Mouse (Mus musculus) midbrain, embryonic 12.5 days (tissue): ENCODE results near the gene Slc35a3. TPM values are rescaled to one million over a fixed set of nuclear protein-coding genes. Genes with fewer than 3 reads are reported as not detected.
"Not testable (repeated sequence)": the region's sequence is repeated elsewhere in the genome, so short reads cannot be mapped to it uniquely, and the experiment has no call there.

Source experiments
- ATAC-seq: fragments of 200-750 bp; cut with Nextera tagmentation; 2 replicates; pipeline ENCODE4 v1.8.0; 2017; ENCODE audit warnings: low read depth, moderate TSS enrichment, moderate library complexity; ENCODE audit not compliant: low FRiP score
- H3K27ac ChIP-seq: fragments of 300-500 bp; sonication (generic); replicated peaks from 2 replicates; pipeline ENCODE4 v1.5.1; 2016; ENCODE audit warnings: mild to moderate bottlenecking
- H3K27me3 ChIP-seq: fragments of 300-500 bp; sonication (generic); 2 replicates; pipeline ENCODE4 v1.6.1; 2016; ENCODE audit warnings: mild to moderate bottlenecking
- H3K36me3 ChIP-seq: fragments of 300-500 bp; sonication (generic); 2 replicates; pipeline ENCODE4 v1.6.1; 2016
- H3K4me1 ChIP-seq: fragments of 300-500 bp; sonication (generic); 2 replicates; pipeline ENCODE4 v1.6.1; 2016
- H3K4me2 ChIP-seq: fragments of 300-500 bp; sonication (generic); replicated peaks from 2 replicates; pipeline ENCODE4 v1.6.1; 2016; ENCODE audit warnings: mild to moderate bottlenecking, moderate library complexity
- H3K4me3 ChIP-seq: fragments of 300-500 bp; sonication (generic); 2 replicates; pipeline ENCODE4 v1.5.1; 2016; ENCODE audit warnings: mild to moderate bottlenecking
- H3K9ac ChIP-seq: fragments of 300-500 bp; sonication (generic); replicated peaks from 2 replicates; pipeline ENCODE4 v1.6.1; 2016; ENCODE audit warnings: mild to moderate bottlenecking, moderate library complexity
- H3K9me3 ChIP-seq: fragments of 300-500 bp; sonication (generic); 2 replicates; pipeline ENCODE4 v1.6.1; 2016; ENCODE audit warnings: mild to moderate bottlenecking
- WGBS: fragments of 180-500 bp; shearing (Covaris S2); methylation state at CpG from one replicate; pipeline ENCODE4 v1.1.7; 2016; 5-methylcytosine and 5-hydroxymethylcytosine counted together
- polyA plus RNA-seq: library from polyadenylated mRNA; unstranded; fragments of >200 nt; fragmentation: Nextera tagmentation; extraction: Ambion mirVana; gene quantifications from 2 replicates; pipeline ENCODE4 v1.2.1, GENCODE M21; 2016

The Slc35a3 gene
- polyA plus RNA-seq, 1 experiment from 2014 or later = 8.7 TPM

- Histone ChIP-seq H3K4me1 (no peaks in the 10 kb centered on the region), H3K9me3 (no peaks in the 10 kb centered on the region), H3K27ac (no peak overlapping the region), H3K4me2 (no peak overlapping the region), H3K36me3 (no peaks in the 10 kb centered on the region), H3K27me3 (no peaks in the 10 kb centered on the region), H3K9ac (no peak overlapping the region), H3K4me3 (no peak overlapping the region)
- ATAC-seq = no peak
- 91% methylated on average over 3 of the region's 3 CpGs for WGBS
These were observed 18.3 kb downstream of the Slc35a3 start for GRCm38 (mm10) chr3:116694312-116694711.

- WGBS = 92% methylated on average over 1 of the region's 1 CpGs
- Histone ChIP-seq H3K27me3 (no peaks in the 10 kb centered on the region), H3K9ac (no peak within 1 kb of the TSS), H3K4me2 (no peak within 1 kb of the TSS), H3K27ac (no peak within 1 kb of the TSS), H3K4me1 (no peaks in the 10 kb centered on the region), H3K4me3 (no peak within 1 kb of the TSS), H3K36me3 (0 out of 2 replicates have a peak, but pooled peaks cover 2% of the 10 kb centered on the region), H3K9me3 (no peaks in the 10 kb centered on the region)
- no peak for ATAC-seq
These were observed 31.5 kb downstream of the Slc35a3 start, which contains the start of gene Gm43191 for GRCm38 (mm10) chr3:116681160-116681559. TSS of gene Gm43191 (minus strand) at chr3:116681260.

GRCm38 (mm10) chr3:116664281-116664680 is 48.4 kb downstream of the Slc35a3 start:
- WGBS = 89% methylated on average over 9 of the region's 9 CpGs

GRCm38 (mm10) chr3:116662463-116662863 is 50.2 kb downstream of the Slc35a3 start, which contains the start of gene Mfsd14a:
TSS of gene Mfsd14a (minus strand) at chr3:116662677.
- H3K4me3 ChIP-seq = peak within 1 kb of the TSS; percentile 99
- peak within 1 kb of the TSS; percentile 96 for H3K9ac ChIP-seq
- H3K4me2 ChIP-seq = peak within 1 kb of the TSS; percentile 77
- no peaks in the 10 kb centered on the region for H3K9me3 ChIP-seq
- H3K27me3 ChIP-seq = no peaks in the 10 kb centered on the region
- ATAC-seq = peak; percentile 99
- no peaks in the 10 kb centered on the region for H3K36me3 ChIP-seq
- peak within 1 kb of the TSS; percentile 96 for H3K27ac ChIP-seq
- H3K4me1 ChIP-seq = peaks cover 35% of the 10 kb centered on the region
- under 1% methylated on average over 39 of the region's 39 CpGs for WGBS

More at GRCm38 (mm10) chr3:116664281-116664680, 48.4 kb downstream of the Slc35a3 start:
- not testable (repeated sequence) for H3K36me3 ChIP-seq, H3K4me2 ChIP-seq, H3K9ac ChIP-seq, H3K27ac ChIP-seq, ATAC-seq, H3K27me3 ChIP-seq, H3K9me3 ChIP-seq, H3K4me3 ChIP-seq
- H3K4me1 ChIP-seq = peaks cover 22% of the 10 kb centered on the region

- Histone ChIP-seq H3K4me1 (peaks cover 35% of the 10 kb centered on the region), H3K9ac (peak overlapping the region; percentile 96), H3K4me2 (peak overlapping the region; percentile 77), H3K27ac (peak overlapping the region; percentile 96), H3K27me3 (no peaks in the 10 kb centered on the region), H3K9me3 (no peaks in the 10 kb centered on the region), H3K4me3 (peak overlapping the region; percentile 99), H3K36me3 (no peaks in the 10 kb centered on the region)
- peak; percentile 89 for ATAC-seq
- under 1% methylated on average over 54 of the region's 68 CpGs for WGBS
These were observed 50.7 kb downstream of the Slc35a3 start for GRCm38 (mm10) chr3:116661870-116662414.

GRCm38 (mm10) chr3:116661288-116661869 is 51.3 kb downstream of the Slc35a3 start:
- H3K9ac ChIP-seq = peak overlapping the region; percentile 96
- no peaks in the 10 kb centered on the region for H3K9me3 ChIP-seq
- H3K27ac ChIP-seq = peak overlapping the region; percentile 96
- H3K4me3 ChIP-seq = peak overlapping the region; percentile 99
- no peaks in the 10 kb centered on the region for H3K36me3 ChIP-seq
- no peaks in the 10 kb centered on the region for H3K27me3 ChIP-seq
- ATAC-seq = 0 out of 2 replicates have a peak, but pooled peaks have one; percentile 0
- H3K4me1 ChIP-seq = peaks cover 36% of the 10 kb centered on the region
- 9% methylated on average over 16 of the region's 16 CpGs for WGBS
- peak overlapping the region; percentile 77 for H3K4me2 ChIP-seq

GRCm38 (mm10) chr3:116659856-116660430 is 52.7 kb downstream of the Slc35a3 start:
- H3K4me2 ChIP-seq = no peak overlapping the region
- H3K27ac ChIP-seq = no peak overlapping the region
- no peaks in the 10 kb centered on the region for H3K9me3 ChIP-seq
- H3K4me1 ChIP-seq = peaks cover 36% of the 10 kb centered on the region
- no peaks in the 10 kb centered on the region for H3K27me3 ChIP-seq
- no peak overlapping the region for H3K9ac ChIP-seq
- no peak overlapping the region for H3K4me3 ChIP-seq
- H3K36me3 ChIP-seq = no peaks in the 10 kb centered on the region
- 85% methylated on average over 13 of the region's 13 CpGs for WGBS
- ATAC-seq = no peak

GRCm38 (mm10) chr3:116658928-116659565 is 53.6 kb downstream of the Slc35a3 start:
- H3K4me3 ChIP-seq = no peak overlapping the region
- H3K9me3 ChIP-seq = no peaks in the 10 kb centered on the region
- H3K36me3 ChIP-seq = no peaks in the 10 kb centered on the region
- H3K9ac ChIP-seq = no peak overlapping the region
- no peak for ATAC-seq
- WGBS = 65% methylated on average over 15 of the region's 15 CpGs
- peaks cover 36% of the 10 kb centered on the region for H3K4me1 ChIP-seq
- H3K4me2 ChIP-seq = no peak overlapping the region
- H3K27ac ChIP-seq = no peak overlapping the region
- no peaks in the 10 kb centered on the region for H3K27me3 ChIP-seq

- Histone ChIP-seq H3K27ac (no peak overlapping the region), H3K4me2 (no peak overlapping the region), H3K4me3 (no peak overlapping the region), H3K9me3 (no peaks in the 10 kb centered on the region), H3K27me3 (no peaks in the 10 kb centered on the region), H3K4me1 (peaks cover 42% of the 10 kb centered on the region), H3K36me3 (no peaks in the 10 kb centered on the region), H3K9ac (no peak overlapping the region)
- ATAC-seq = no peak
- 83% methylated on average over 7 of the region's 7 CpGs for WGBS
These were observed 56.3 kb downstream of the Slc35a3 start for GRCm38 (mm10) chr3:116656184-116656965.

GRCm38 (mm10) chr3:116654051-116654450 is 58.6 kb downstream of the Slc35a3 start:
- not testable (repeated sequence) for H3K27me3 ChIP-seq, H3K4me3 ChIP-seq, ATAC-seq, H3K36me3 ChIP-seq, H3K27ac ChIP-seq, H3K9ac ChIP-seq, H3K9me3 ChIP-seq, H3K4me2 ChIP-seq
- 97% methylated on average over 11 of the region's 11 CpGs for WGBS
- H3K4me1 ChIP-seq = peaks cover 22% of the 10 kb centered on the region

GRCm38 (mm10) chr3:116653278-116653945 is 59.2 kb downstream of the Slc35a3 start:
- Histone ChIP-seq H3K27me3 (no peaks in the 10 kb centered on the region), H3K36me3 (peaks cover 6% of the 10 kb centered on the region; the same call in 1 of the 2 replicates), H3K4me2 (no peak overlapping the region), H3K9me3 (no peaks in the 10 kb centered on the region), H3K27ac (no peak overlapping the region), H3K4me1 (peaks cover 18% of the 10 kb centered on the region; the same call in 1 of the 2 replicates), H3K9ac (no peak overlapping the region), H3K4me3 (no peak overlapping the region)
- no peak for ATAC-seq
- 80% methylated on average over 5 of the region's 5 CpGs for WGBS
